Mouse (Mus musculus) intestine, embryonic 15.5 days (tissue): ENCODE data around the gene Ring1. TPM values are rescaled to one million over a fixed set of nuclear protein-coding genes. Genes with fewer than 3 reads are reported as not detected.
A peak's percentile ranks its signal among the peaks of the same experiment; 100 is the strongest.

ENCODE experiments used
- ATAC-seq: fragments of 200-750 bp; cut with Nextera tagmentation; 2 replicates; pipeline ENCODE4 v1.8.0; 2017; ENCODE audit warnings: moderate TSS enrichment, moderate library complexity
- H3K27ac ChIP-seq: fragments of 300-500 bp; sonication (generic); 2 replicates; pipeline ENCODE4 v1.5.1; 2015; ENCODE audit warnings: mild to moderate bottlenecking, inconsistent platforms
- H3K27me3 ChIP-seq: fragments of 300-500 bp; sonication (generic); replicated peaks from 2 replicates; pipeline ENCODE4 v1.6.1; 2015; ENCODE audit warnings: inconsistent platforms
- H3K36me3 ChIP-seq: fragments of 300-500 bp; sonication (generic); 2 replicates; pipeline ENCODE4 v1.6.1; 2015; ENCODE audit warnings: inconsistent platforms
- H3K4me1 ChIP-seq: fragments of 300-500 bp; sonication (generic); replicated peaks from 2 replicates; pipeline ENCODE4 v1.6.1; 2015; ENCODE audit warnings: inconsistent platforms
- H3K4me2 ChIP-seq: fragments of 300-500 bp; sonication (generic); replicated peaks from 2 replicates; pipeline ENCODE4 v1.6.1; 2015; ENCODE audit warnings: mild to moderate bottlenecking, inconsistent platforms
- H3K4me3 ChIP-seq: fragments of 300-500 bp; sonication (generic); replicated peaks from 2 replicates; pipeline ENCODE4 v1.5.1; 2015; ENCODE audit warnings: inconsistent platforms
- H3K9ac ChIP-seq: fragments of 300-500 bp; sonication (generic); 2 replicates; pipeline ENCODE4 v1.6.1; 2015; ENCODE audit warnings: inconsistent platforms
- H3K9me3 ChIP-seq: fragments of 300-500 bp; sonication (generic); 2 replicates; pipeline ENCODE4 v1.6.1; 2016; ENCODE audit warnings: inconsistent platforms
- WGBS: fragments of 180-500 bp; shearing (Covaris S2); methylation state at CpG from one replicate; pipeline ENCODE4 v1.1.7; 2015; 5-methylcytosine and 5-hydroxymethylcytosine counted together
- polyA plus RNA-seq: library from polyadenylated mRNA; unstranded; fragments of >200 nt; fragmentation: Nextera tagmentation; extraction: Ambion mirVana; gene quantifications from 2 replicates; pipeline ENCODE4 v1.2.1, GENCODE M21; 2015

Gene Ring1
- polyA plus RNA-seq, 1 experiment from 2014 or later: 16.8 TPM

DNA sequence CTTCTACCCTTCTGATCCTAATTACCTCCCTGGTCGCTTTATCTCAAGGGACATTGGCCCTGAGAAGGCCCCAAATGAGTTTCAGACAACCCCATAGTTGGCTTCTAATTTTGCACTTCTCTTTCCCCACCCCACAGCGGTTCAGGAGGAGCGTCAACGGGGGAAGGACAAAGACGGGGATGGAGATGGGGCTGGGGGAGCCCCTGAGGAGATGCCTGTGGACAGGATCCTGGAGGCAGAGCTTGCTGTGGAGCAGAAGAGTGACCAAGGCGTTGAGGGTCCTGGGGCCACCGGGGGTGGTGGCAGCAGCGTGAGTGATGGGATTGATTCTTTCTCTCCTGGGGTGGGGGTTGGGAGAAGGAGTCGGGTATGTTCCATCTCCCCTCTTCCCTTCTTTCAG, 11.0 kb upstream of the Ring1 start:
- H3K4me2 ChIP-seq: no peak overlapping the region
- no peak overlapping the region for H3K27ac ChIP-seq
- H3K36me3 ChIP-seq: peaks cover 20% of the 10 kb centered on the region
- H3K9ac ChIP-seq: no peak overlapping the region
- H3K9me3 ChIP-seq: no peaks in the 10 kb centered on the region
- no peak overlapping the region for H3K4me3 ChIP-seq
- 88% methylated on average over 9 of the region's 9 CpGs for WGBS
- ATAC-seq: no peak
- H3K27me3 ChIP-seq: peaks cover 5% of the 10 kb centered on the region
- peaks cover 33% of the 10 kb centered on the region for H3K4me1 ChIP-seq

DNA sequence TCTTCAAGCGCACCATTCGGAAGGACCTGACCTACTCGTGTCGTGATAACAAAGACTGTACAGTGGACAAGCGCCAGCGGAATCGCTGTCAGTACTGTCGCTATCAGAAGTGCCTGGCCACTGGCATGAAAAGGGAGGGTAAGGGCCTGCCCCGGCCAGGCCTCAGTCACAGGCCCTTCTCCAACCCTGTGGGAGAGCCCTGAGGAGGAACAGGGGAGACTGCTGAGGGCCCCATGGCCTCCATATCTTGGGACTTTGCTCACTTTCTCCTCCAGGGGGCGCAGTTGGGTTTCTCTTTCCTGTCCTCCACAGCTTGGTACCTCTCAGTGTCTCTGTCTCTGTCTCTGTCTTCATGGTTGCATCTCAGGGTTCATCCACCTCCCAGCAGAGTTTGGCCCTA, 9.6 kb upstream of the Ring1 start:
- no peak for ATAC-seq
- Histone ChIP-seq H3K36me3 (peaks cover 21% of the 10 kb centered on the region), H3K27ac (no peak overlapping the region), H3K4me1 (peaks cover 38% of the 10 kb centered on the region), H3K9ac (no peak overlapping the region), H3K4me2 (no peak overlapping the region), H3K9me3 (no peaks in the 10 kb centered on the region), H3K27me3 (no peaks in the 10 kb centered on the region; the same call in 1 of the 2 replicates), H3K4me3 (no peak overlapping the region)
- 82% methylated on average over 10 of the region's 10 CpGs for WGBS

DNA sequence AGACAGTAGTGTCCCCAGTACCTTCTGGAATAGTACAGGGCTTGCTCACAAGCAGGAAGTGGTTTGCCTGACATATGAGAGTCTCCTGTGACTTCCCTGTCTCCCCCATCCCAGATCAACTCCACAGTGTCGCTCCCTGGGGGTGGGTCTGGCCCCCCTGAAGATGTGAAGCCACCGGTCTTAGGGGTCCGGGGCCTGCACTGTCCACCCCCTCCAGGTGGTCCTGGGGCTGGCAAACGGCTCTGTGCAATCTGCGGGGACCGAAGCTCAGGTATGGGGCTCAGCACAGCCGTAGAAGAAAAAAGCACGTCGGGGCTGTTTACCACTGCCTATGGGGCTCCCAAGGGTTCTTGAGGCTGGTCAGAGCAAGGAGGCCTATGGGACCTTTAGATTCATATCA, 9.0 kb upstream of the Ring1 start:
- H3K36me3 ChIP-seq: peaks cover 26% of the 10 kb centered on the region
- no peak overlapping the region for H3K27ac ChIP-seq
- peak overlapping the region; percentile 93 for H3K4me2 ChIP-seq
- no peaks in the 10 kb centered on the region; the same call in 1 of the 2 replicates for H3K27me3 ChIP-seq
- WGBS: 89% methylated on average over 9 of the region's 9 CpGs
- no peak for ATAC-seq
- H3K9me3 ChIP-seq: no peaks in the 10 kb centered on the region
- H3K9ac ChIP-seq: no peak overlapping the region
- H3K4me3 ChIP-seq: no peak overlapping the region
- peaks cover 38% of the 10 kb centered on the region for H3K4me1 ChIP-seq

DNA sequence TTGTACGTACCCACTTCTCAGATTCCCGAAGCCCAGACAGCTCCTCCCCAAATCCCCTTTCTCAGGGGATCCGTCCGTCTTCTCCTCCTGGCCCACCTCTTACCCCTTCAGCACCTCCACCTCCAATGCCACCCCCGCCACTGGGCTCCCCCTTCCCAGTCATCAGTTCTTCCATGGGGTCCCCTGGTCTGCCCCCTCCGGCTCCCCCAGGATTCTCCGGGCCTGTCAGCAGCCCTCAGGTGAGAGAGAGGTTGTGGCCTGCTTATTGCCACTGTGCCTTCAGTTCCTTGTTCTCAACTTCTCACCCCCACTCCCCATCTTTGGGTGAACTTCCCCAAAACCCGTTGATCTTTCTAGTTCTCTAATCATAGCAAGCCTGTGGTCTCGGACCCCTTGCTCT, 8.3 kb upstream of the Ring1 start:
- no peak for ATAC-seq
- peak overlapping the region; percentile 97; the same call in 1 of the 2 replicates for H3K27ac ChIP-seq
- H3K27me3 ChIP-seq: no peaks in the 10 kb centered on the region
- peak overlapping the region; percentile 96 for H3K4me3 ChIP-seq
- peaks cover 26% of the 10 kb centered on the region for H3K36me3 ChIP-seq
- no peaks in the 10 kb centered on the region for H3K9me3 ChIP-seq
- WGBS: 51% methylated on average over 9 of the region's 9 CpGs
- H3K9ac ChIP-seq: peak overlapping the region; percentile 93
- H3K4me2 ChIP-seq: peak overlapping the region; percentile 93
- H3K4me1 ChIP-seq: peaks cover 40% of the 10 kb centered on the region

DNA sequence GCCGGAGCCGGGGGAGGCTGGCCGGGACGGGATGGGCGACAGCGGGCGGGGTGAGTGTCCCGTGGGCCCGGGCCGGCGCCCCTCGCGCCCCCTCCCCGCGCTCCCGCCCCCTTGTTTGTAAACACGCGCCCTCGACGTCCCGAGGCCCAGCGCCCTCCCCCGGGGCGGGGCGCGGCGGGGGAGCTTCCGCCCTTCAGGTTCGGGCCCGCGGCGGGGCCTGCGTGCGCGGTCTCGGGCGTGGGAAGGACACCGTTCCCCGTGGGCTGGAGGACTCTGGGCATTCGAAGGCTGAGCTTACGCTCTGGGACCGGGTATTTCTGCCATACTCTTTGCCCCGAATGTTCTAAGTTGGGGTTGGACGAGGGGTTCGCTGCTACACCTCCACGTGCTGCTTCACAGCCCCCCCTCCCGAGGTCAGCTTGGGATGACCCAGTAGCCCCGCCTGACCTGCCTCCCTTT, 7.7 kb upstream of the Ring1 start:
- peak overlapping the region; percentile 97 for H3K27ac ChIP-seq
- H3K4me2 ChIP-seq: peak overlapping the region; percentile 93
- H3K9ac ChIP-seq: peak overlapping the region; percentile 93
- no peaks in the 10 kb centered on the region for H3K9me3 ChIP-seq
- peak overlapping the region; percentile 96 for H3K4me3 ChIP-seq
- H3K27me3 ChIP-seq: no peaks in the 10 kb centered on the region
- peaks cover 21% of the 10 kb centered on the region; the same call in 1 of the 2 replicates for H3K36me3 ChIP-seq
- H3K4me1 ChIP-seq: peaks cover 43% of the 10 kb centered on the region
- WGBS: 1% methylated on average over 39 of the region's 48 CpGs
- ATAC-seq: peak; percentile 50

DNA sequence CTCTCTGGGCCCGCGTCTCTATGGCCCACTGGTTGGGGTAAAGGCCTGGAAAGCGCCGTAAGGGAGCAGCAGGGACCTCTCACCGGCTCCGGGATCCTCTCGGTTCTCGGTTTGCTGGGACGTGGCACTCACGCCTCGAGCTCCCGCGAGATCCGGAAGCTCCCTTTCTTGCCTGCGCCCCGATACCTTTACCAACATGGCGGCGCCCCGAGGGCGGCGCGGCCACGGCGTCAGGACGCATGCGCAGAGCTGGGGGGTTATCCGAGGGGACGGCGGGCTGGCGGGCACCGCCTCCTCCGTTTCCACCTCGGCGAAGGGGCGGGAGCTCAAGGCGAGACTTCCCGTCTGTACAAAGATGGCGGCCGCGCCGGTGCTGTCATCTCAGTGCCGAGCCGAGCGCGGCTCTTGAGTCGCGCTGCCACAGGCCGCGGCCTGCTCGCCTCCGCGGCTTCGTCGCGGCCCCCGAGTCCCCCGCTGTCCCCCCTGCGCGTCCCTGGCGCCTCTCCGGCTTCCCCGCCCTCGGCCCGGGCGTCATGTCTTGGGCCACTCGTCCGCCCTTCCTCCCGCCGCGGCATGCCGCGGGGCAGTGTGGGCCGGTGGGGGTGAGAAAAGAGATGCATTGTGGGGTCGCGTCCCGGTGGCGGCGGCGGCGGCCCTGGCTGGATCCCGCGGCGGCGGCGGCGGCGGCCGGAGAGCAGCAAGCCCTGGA, 7.1 kb upstream of the Ring1 start, which contains the start of the genes Slc39a7 and Rxrb:
Slc39a7 (minus strand) TSS at position 218 of the 709 bp plus-strand sequence.
Rxrb (plus strand) TSS at position 348 of the 709 bp plus-strand sequence.
- H3K27ac ChIP-seq: peak within 1 kb of the TSS; percentile 97
- peaks cover 49% of the 10 kb centered on the region for H3K4me1 ChIP-seq
- no peaks in the 10 kb centered on the region for H3K9me3 ChIP-seq
- H3K27me3 ChIP-seq: no peaks in the 10 kb centered on the region
- under 1% methylated on average over 80 of the region's 88 CpGs for WGBS
- H3K4me3 ChIP-seq: peak within 1 kb of the TSS; percentile 96
- H3K4me2 ChIP-seq: peak within 1 kb of the TSS; percentile 93
- ATAC-seq: peak; percentile 83
- H3K36me3 ChIP-seq: peaks cover 16% of the 10 kb centered on the region; the same call in 1 of the 2 replicates
- H3K9ac ChIP-seq: peak within 1 kb of the TSS; percentile 93

DNA sequence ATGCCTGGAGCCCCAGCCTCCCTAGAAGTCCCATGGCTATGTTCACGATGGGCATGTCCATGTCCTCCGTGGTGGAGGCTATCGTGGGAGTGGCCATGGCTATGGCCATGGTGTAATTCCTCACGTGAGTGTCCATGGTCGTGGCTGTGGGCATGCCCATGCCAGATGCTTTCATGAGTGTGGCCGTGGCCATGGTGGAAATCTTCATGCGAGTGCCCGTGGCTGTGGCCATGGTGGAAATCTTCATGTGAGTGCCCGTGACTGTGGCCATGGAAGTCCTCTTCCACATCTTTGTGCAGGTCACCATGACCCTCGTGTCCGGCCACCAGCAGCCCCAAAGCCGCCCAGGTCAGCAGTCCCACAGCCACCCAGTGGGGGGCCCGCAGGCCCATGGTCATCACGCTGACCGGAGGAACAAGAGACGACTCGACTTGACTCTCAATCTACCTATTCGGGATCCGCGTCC, 6.4 kb upstream of the Ring1 start:
- no peaks in the 10 kb centered on the region for H3K9me3 ChIP-seq
- H3K36me3 ChIP-seq: 0 out of 2 replicates have a peak, but pooled peaks cover 11% of the 10 kb centered on the region
- no peak; the same call in 1 of the 2 replicates for ATAC-seq
- H3K27me3 ChIP-seq: no peaks in the 10 kb centered on the region
- peak overlapping the region; percentile 96 for H3K4me3 ChIP-seq
- peaks cover 57% of the 10 kb centered on the region for H3K4me1 ChIP-seq
- H3K27ac ChIP-seq: peak overlapping the region; percentile 97
- WGBS: 2% methylated on average over 20 of the region's 20 CpGs
- H3K4me2 ChIP-seq: peak overlapping the region; percentile 93
- peak overlapping the region; percentile 82 for H3K9ac ChIP-seq

DNA sequence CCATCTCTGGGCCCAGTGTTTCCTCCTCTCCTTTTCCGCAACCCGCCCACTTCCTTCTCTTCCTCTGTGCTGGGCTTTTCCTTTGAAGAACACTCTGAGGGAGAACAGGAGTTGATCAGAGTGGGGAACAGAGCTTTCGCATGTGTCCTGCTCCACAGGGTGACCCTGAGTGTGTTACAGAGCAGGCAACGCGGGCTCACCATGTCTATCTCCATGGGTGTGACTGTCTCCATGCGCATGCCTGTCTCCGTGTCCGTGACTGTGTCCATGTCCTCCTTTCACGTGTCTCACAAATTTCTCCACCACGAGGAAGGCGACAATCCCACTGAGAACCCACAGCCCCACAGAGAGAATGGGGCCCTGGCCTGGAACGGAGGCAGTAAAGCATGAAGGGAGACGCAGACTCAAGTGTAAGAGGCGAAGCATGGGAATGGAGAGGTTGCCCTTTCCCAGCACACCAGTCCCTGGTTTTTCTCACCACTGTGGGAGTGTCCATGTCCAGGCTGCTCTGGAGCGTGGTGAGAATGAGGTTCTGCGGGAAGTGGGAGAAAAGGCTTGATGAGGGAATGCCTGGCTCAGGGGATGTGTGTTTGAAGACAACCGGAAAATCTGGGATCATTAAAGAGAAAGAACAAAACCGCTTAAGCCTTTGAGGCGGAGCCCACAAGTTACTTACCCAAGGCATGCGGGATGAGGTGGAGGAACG, 5.6 kb upstream of the Ring1 start:
- Histone ChIP-seq H3K9ac (peak overlapping the region; percentile 82), H3K27ac (0 out of 2 replicates have a peak overlapping the region, but pooled peaks have one; percentile 97), H3K27me3 (no peaks in the 10 kb centered on the region), H3K36me3 (0 out of 2 replicates have a peak, but pooled peaks cover 11% of the 10 kb centered on the region), H3K4me2 (peak overlapping the region; percentile 93), H3K9me3 (no peaks in the 10 kb centered on the region), H3K4me1 (peaks cover 64% of the 10 kb centered on the region), H3K4me3 (peak overlapping the region; percentile 96)
- WGBS: 70% methylated on average over 21 of the region's 21 CpGs
- ATAC-seq: no peak

DNA sequence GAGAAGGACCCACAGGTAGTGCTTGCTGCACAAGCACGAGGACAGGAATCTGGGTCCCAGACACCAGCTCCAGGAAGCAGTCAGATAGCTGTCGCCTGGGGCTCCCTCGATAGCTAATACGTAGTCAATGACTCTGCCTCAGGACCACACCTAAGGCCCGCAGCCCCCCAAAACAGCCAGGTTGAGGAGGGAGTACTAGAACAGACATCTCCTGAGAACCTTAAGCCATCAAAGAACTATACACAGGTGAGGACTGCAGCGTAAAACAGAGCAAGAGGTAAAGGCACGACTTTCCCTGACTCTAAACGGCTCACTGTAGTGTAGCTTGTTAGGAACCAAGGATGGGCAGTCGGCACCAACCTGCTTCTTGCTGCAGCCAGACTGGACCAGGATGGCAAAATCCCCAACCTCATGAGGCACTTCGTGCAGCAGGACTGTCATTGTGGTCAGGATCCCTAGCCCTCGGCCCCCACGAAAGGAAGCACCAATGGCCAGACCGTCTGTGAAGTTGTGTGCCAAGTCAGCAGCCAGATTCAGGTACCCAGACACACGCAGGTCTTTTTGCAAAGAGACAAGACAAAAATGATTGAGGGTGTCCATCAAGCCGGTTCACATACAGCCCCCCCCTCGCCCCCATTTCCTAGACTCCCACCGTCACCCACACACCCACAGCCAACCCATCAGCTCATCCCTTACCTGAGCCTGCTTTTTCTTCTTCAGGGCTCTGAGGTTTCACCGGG, 4.8 kb upstream of the Ring1 start:
- Histone ChIP-seq H3K27me3 (no peaks in the 10 kb centered on the region), H3K36me3 (0 out of 2 replicates have a peak, but pooled peaks cover 11% of the 10 kb centered on the region), H3K4me1 (peaks cover 64% of the 10 kb centered on the region), H3K4me2 (peak overlapping the region; percentile 93), H3K9ac (peak overlapping the region; percentile 82), H3K4me3 (peak overlapping the region; percentile 96; the same call in 1 of the 2 replicates), H3K27ac (no peak overlapping the region), H3K9me3 (no peaks in the 10 kb centered on the region)
- no peak for ATAC-seq
- WGBS: 89% methylated on average over 18 of the region's 18 CpGs

DNA sequence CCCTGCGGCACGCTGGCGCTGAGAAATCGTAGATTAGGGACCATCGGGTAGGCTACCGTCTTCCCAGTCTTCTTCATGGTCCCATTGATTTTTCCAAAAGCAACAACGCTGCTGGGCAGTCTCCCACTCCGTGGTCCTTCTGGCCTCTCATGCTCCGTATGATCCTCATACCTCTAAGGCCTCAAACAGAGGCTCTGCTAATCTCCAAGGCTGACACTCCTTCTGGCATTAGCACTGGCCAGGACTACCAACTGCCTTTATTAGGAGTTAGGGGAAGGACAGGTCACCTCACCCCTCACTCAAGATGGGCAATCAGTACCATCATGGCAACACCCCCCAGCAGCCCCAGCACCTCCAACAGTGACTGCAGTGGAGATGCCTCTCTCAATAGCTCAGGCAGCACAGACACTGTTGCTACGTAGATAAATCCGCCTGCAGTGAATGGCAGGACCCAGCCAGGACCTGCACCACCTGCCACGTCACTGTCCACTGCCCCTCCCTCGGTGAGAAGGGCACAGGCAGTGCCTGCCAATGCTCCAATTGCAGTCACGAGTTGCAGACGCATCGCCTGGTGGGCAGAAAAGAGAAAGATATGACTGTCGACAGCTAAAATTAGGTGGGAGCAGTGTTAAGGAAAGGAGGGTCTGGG, 4.1 kb upstream of the Ring1 start:
- ATAC-seq: no peak
- no peak overlapping the region for H3K9ac ChIP-seq
- H3K9me3 ChIP-seq: no peaks in the 10 kb centered on the region
- 0 out of 2 replicates have a peak overlapping the region, but pooled peaks have one; percentile 24 for H3K27ac ChIP-seq
- peak overlapping the region; percentile 94 for H3K4me2 ChIP-seq
- 71% methylated on average over 17 of the region's 17 CpGs for WGBS
- peaks cover 68% of the 10 kb centered on the region for H3K4me1 ChIP-seq
- no peaks in the 10 kb centered on the region for H3K27me3 ChIP-seq
- H3K36me3 ChIP-seq: 0 out of 2 replicates have a peak, but pooled peaks cover 6% of the 10 kb centered on the region
- peak overlapping the region; percentile 57; the same call in 1 of the 2 replicates for H3K4me3 ChIP-seq

DNA sequence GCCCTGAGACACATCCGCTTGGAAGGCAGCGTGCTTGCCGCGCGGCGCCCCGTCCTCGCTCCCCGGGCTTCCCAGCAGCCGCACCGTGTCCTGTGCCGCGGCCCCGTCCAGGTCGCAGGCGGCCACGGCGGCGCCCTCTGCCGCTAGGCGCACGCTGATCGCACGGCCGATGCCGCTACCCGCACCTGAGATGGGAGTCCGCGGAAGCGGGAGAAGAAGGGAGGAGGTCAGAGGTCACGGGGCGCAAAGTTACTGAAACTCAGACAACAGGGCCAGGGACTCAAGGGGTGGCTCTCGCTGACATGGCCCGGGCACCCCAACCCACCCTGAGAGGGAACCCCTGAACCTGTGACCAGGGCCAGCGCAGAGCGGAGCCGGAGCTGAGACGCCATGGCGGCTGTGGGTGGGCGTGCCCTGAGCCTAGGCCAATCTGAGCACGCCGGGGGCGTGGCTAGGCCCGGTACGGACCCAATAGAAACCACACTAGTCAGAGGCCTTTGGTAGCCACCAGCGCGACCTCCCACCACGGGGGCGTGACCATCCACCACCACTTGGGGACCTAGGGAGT, 3.3 kb upstream of the Ring1 start, which contains the start of gene H2-Ke6:
H2-Ke6 (minus strand) TSS at position 405 of the 568 bp plus-strand sequence.
- H3K4me2 ChIP-seq: peak within 1 kb of the TSS; percentile 94
- WGBS: 1% methylated on average over 48 of the region's 49 CpGs

More for the DNA sequence above, 3.3 kb upstream of the Ring1 start, which contains the start of gene H2-Ke6:
- H3K36me3 ChIP-seq: 0 out of 2 replicates have a peak, but pooled peaks cover 8% of the 10 kb centered on the region
- peak within 1 kb of the TSS; percentile 67 for H3K9ac ChIP-seq
- no peaks in the 10 kb centered on the region for H3K27me3 ChIP-seq
- H3K9me3 ChIP-seq: no peaks in the 10 kb centered on the region
- H3K4me1 ChIP-seq: peaks cover 60% of the 10 kb centered on the region
- H3K4me3 ChIP-seq: peak within 1 kb of the TSS; percentile 57
- peak within 1 kb of the TSS; percentile 79 for H3K27ac ChIP-seq
- ATAC-seq: peak; percentile 77
